In the genomic region with DNA sequence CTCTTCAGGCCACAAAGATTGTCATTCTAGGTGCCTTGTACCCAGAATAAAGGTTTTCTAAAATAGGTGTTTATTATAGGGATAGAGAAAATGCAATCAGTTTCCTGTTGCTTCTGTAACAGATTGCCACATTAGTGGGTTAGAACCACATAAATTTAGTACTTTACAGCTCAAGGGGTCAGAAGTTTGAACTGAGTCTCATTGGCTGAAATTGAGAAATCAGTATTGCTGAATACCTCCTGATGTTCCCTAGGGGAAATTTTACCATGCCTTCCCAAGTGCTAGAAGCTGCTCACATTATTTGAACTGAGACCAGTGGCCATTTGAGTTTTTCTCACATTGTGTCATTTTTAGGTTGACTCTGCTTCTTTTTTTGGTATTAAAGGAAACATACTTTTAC, we compare ENCODE assay signal across 23 mouse cellular contexts.
"Had no signal": no experiment of that assay in that cellular context is flagged by ENCODE, and none has a peak within 500 bp of the region (broad histone marks: within the 10 kb centered on the region; RNA-seq: fewer than 3 reads in every experiment).

No protein-coding gene starts in this region.

- H3K36me3 ChIP-seq: heart, embryonic 10.5 days; heart, embryonic 12.5 days; hindbrain, embryonic 13.5 days; hindbrain, embryonic 15.5 days; limb, embryonic 13.5 days; limb, embryonic 15.5 days; liver, embryonic 12.5 days had no signal

- DNase-seq: gastrocnemius, postnatal 14 days; gastrocnemius, postnatal 36 days; heart, adult 18-20 months; heart, postnatal 10 days; heart, postnatal 36 days; kidney, adult 11 months; kidney, adult 8-10 months; kidney, postnatal 14 days; kidney, postnatal 36 days; layer of hippocampus, adult 9-11 months; layer of hippocampus, postnatal 36 days; left cerebral cortex, postnatal 4 days had no signal

- ATAC-seq: hindbrain, postnatal 0 days; intestine, embryonic 16.5 days; liver, embryonic 12.5 days had no signal

- H3K4me3 ChIP-seq: heart, embryonic 10.5 days; heart, embryonic 12.5 days; hindbrain, embryonic 13.5 days; hindbrain, embryonic 15.5 days; limb, embryonic 13.5 days; limb, embryonic 15.5 days; liver, embryonic 12.5 days had no signal

- H3K27me3 ChIP-seq: heart, embryonic 12.5 days; hindbrain, embryonic 13.5 days; hindbrain, embryonic 15.5 days; limb, embryonic 13.5 days; limb, embryonic 15.5 days; liver, embryonic 12.5 days had no signal

- H3K4me2 ChIP-seq: heart, embryonic 12.5 days; hindbrain, embryonic 13.5 days; hindbrain, embryonic 15.5 days; limb, embryonic 13.5 days; limb, embryonic 15.5 days; liver, embryonic 12.5 days had no signal

- H3K27ac ChIP-seq: heart, embryonic 10.5 days; hindbrain, embryonic 13.5 days; hindbrain, embryonic 15.5 days; hindbrain, postnatal 0 days; kidney, postnatal 0 days; limb, embryonic 13.5 days; limb, embryonic 15.5 days; liver, embryonic 12.5 days; liver, embryonic 14.5 days had no signal

- H3K9me3 ChIP-seq: heart, embryonic 10.5 days; heart, embryonic 12.5 days; hindbrain, embryonic 13.5 days; hindbrain, embryonic 15.5 days; limb, embryonic 13.5 days; limb, embryonic 15.5 days; liver, embryonic 12.5 days had no signal

- H3K4me1 ChIP-seq: heart, embryonic 12.5 days; hindbrain, embryonic 13.5 days; hindbrain, embryonic 15.5 days; limb, embryonic 15.5 days had no signal
